Mouse (Mus musculus) mouse trophoblast stem cell (cell line): ENCODE data around the gene Slc26a6.

ENCODE experiments used
- in situ Hi-C, 2 experiments: fragments of 300-500 bp; cut with MseI, MboI; formaldehyde crosslinking; loops; 2 replicates in 1 of 2; 3 replicates in 1 of 2; pipeline ENCODE4 v1.15.1; 2025

Gene Slc26a6

DNA sequence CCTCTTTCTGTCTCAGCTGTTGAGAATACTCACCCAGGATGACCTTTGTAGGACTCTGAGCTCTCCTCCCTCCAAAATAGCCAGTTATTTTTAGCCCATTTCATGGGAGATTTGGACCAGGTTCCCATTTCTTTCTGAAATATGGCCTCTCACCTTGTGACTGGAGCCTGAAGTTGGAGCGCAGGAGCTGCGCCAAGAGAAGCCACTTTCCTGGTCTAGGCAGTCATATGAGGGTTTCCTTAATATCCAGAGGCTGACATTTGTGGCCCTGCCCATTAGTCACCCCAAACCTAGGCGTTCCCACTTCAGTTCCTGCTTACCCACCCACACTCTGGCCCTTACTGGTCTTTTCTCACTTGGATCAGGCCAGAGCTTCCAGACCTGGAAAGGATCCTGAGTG lies at the start of gene Slc26a6:
Gene Slc26a6 (plus strand): TSS at position 308 of the 400 bp plus-strand sequence.
- in situ Hi-C loops = no loop called here

DNA sequence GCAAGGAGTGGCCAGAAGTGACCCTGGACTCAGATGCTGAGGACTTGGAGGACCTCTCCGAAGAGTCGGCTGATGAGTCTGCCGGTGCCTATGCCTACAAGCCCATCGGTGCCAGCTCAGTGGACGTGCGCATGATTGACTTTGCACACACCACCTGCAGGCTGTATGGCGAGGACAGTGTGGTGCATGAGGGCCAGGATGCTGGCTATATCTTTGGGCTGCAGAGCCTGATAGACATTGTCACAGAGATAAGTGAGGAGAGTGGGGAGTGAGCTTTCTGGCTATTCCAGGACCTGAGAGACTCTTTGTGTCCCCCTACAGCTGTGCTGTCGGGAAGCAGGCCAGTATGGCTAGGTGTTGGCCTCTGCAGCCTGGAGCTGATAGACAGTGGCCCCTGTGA lies 47.3 kb upstream of the Slc26a6 start:
- in situ Hi-C loops = no loop called here

- in situ Hi-C loops = no loop called here
Measured at GRCm38 (mm10) chr9:108806379-108806778, 46.7 kb upstream of the Slc26a6 start.

DNA sequence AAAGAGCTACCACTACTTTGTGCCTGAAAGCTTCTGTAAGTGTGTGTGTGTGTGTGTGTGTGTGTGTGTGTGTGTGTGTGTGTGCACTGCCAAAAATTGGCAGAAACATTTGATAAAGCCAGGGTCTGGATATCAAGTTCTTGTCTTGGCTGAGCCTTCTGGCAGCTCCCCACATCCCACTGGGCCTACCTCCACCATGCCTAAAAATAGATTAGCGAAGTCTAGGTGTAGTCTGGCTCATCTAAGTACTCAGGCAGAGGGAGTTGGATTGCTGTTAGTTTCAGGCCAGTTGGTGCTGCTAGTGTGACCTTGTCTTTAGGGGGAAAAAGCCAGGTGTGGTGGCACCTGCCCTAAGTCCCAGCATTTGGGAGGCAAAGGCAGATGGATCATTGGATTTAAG lies 46.3 kb upstream of the Slc26a6 start:
- in situ Hi-C loops = no loop called here

GRCm38 (mm10) chr9:108807674-108808073 lies 45.4 kb upstream of the Slc26a6 start:
- in situ Hi-C loops = no loop called here

- in situ Hi-C loops = no loop called here
Measured at GRCm38 (mm10) chr9:108808163-108808665, 44.9 kb upstream of the Slc26a6 start, which contains the start of gene Nckipsd. Gene Nckipsd, plus strand, starts transcription at chr9:108808368.

GRCm38 (mm10) chr9:108809188-108809587 lies 43.9 kb upstream of the Slc26a6 start:
- in situ Hi-C loops = no loop called here

DNA sequence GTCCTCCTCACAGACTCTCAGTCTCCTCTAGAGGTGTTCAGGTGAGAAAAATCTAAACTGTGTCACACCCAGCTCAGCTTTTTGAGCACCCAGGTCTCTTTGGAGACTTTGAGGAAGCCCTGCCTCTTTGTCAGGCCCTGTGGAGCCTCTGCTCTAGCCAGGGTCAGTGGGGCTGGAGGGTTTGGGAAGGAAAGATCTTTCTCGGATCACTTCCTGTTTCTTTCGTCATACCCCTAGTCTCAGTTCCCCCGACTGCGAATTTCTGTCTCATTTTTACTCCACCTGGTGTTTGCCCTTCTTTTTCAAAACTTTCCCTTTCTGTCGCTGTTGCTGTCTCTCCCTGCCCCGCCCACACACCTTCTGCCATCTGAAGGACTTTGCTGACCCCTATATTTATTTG lies 43.4 kb upstream of the Slc26a6 start:
- in situ Hi-C loops = no loop called here

GRCm38 (mm10) chr9:108810516-108810915 lies 42.6 kb upstream of the Slc26a6 start:
- in situ Hi-C loops = no loop called here

DNA sequence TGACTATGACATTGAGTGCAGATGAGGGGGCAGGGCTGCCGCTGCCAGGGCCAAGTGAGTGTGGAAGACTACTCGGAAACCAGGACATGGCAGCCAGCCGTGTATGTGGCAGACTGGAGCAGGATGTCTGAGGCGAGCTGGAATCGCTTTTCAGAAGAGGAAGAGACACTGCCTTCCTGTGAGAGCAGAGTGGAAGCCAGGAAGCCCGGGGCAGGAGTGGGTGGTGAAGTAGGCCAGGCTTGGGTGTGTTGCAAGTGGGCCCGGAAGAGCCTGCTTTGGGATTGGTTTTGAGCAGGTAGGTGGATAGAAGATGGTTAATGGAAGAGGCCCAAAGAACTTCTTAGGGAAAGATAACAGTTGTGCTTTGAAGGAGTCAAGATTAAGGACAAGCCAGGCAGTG lies 37.5 kb upstream of the Slc26a6 start:
- in situ Hi-C loops = no loop called here

- in situ Hi-C loops = no loop called here
Measured at GRCm38 (mm10) chr9:108819495-108819894, 33.6 kb upstream of the Slc26a6 start.

GRCm38 (mm10) chr9:108820077-108820476 lies 33.0 kb upstream of the Slc26a6 start:
- in situ Hi-C loops = no loop called here

- in situ Hi-C loops = no loop called here
Measured at GRCm38 (mm10) chr9:108824144-108824685, 28.9 kb upstream of the Slc26a6 start.

DNA sequence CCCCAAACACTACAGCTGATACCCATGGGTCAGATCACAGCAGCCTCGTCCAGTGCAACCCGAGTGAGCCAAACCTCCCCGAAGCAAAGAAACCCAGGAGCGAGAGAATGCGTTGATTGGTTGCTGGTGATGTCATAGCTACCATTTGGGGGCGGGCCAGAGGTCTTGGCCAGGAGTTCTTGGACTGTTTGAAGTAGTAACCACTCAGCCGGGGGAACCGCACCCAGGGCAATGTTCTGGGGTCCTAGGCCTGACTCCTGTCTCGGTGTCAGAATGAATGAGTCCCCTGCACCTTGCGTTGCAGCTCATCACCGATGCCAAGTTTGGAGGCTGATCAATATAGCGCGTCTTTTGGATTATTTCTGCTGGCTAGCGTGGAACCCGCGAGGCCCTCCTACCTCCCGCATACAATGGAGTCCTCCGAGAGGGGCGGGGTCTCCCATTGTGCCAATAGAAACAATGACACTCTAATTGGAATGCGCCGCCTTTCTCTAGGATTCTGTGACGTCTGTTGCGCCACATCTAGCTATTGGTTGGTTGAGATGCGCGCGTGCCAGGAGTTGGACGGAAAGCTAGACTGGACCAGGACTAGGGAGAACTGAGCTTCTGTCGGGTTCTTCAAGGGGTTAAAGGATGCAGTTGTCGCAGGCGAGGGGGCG lies 28.2 kb upstream of the Slc26a6 start:
- in situ Hi-C loops = no loop called here

- in situ Hi-C loops = no loop called here
Measured at GRCm38 (mm10) chr9:108825820-108826699, 27.0 kb upstream of the Slc26a6 start, which contains the start of gene Celsr3. Gene Celsr3, plus strand, starts transcription at chr9:108826320.

GRCm38 (mm10) chr9:108826700-108827340 lies 26.3 kb upstream of the Slc26a6 start:
- in situ Hi-C loops = no loop called here

- in situ Hi-C loops = no loop called here
Measured at GRCm38 (mm10) chr9:108827454-108827853, 25.6 kb upstream of the Slc26a6 start.

DNA sequence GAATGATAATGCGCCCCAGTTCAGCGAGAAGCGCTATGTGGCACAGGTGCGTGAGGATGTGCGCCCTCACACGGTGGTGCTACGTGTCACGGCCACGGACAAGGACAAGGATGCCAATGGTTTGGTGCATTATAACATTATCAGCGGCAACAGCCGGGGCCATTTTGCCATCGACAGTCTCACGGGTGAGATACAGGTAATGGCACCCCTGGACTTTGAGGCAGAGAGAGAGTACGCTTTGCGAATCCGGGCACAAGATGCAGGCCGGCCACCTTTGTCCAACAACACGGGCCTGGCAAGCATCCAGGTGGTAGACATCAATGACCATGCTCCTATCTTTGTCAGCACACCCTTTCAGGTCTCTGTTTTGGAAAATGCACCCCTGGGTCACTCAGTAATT lies 25.2 kb upstream of the Slc26a6 start:
- in situ Hi-C loops = no loop called here

GRCm38 (mm10) chr9:108831637-108832036 lies 21.4 kb upstream of the Slc26a6 start:
- in situ Hi-C loops = no loop called here

DNA sequence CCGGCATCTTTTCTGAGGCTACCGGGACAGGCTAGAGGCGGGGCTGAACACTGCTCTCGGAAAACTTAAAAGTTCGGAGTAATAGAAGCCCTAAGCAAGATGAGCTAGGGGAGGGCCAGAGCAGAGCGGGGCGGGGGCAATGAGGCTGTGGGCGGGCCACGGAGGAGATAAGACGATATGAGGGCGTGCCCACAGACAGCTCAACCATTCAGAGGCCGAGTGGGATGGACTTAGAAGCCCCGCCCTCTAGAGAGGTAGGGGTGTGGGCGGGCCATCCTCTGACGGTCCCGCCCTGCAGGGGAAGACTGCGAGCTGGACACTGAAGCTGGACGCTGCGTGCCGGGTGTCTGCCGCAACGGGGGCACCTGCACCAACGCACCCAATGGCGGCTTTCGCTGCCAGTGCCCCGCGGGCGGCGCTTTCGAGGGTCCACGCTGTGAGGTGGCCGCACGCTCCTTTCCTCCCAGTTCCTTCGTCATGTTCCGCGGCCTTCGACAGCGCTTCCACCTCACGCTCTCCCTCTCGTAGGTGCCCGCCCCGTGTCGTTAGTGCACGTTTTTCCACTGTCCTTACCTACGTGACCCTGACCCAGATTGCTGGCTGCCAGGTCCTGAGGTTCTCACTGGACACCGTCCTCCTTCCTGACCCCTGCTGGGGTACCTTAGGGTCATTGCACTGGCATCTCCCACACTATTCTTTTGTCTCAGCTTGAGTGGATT lies 20.5 kb upstream of the Slc26a6 start:
- in situ Hi-C loops = no loop called here

GRCm38 (mm10) chr9:108842989-108843388 lies 10.1 kb upstream of the Slc26a6 start:
- in situ Hi-C loops = no loop called here
